Mouse (Mus musculus) thymus, adult 2 months (tissue): ENCODE measurements around the gene Slc25a21.

Experiments
- CTCF ChIP-seq: fragments of 200-500 bp; IDR thresholded peaks from 2 replicates; pipeline ENCODE4 v1.5.1; 2012; ENCODE audit warnings: mild to moderate bottlenecking, control low read depth, low read length, moderate library complexity, borderline replicate concordance; ENCODE audit not compliant: control insufficient read depth, poor library complexity, insufficient read depth; ENCODE audit errors: extremely low read depth
- POLR2A ChIP-seq: fragments of 200-500 bp; IDR thresholded peaks from 2 replicates; pipeline ENCODE4 v1.6.1; 2012; ENCODE audit warnings: mild to moderate bottlenecking, low read length, control low read depth, moderate library complexity; ENCODE audit not compliant: control insufficient read depth, poor library complexity, insufficient read depth; ENCODE audit errors: extremely low read depth

DNA sequence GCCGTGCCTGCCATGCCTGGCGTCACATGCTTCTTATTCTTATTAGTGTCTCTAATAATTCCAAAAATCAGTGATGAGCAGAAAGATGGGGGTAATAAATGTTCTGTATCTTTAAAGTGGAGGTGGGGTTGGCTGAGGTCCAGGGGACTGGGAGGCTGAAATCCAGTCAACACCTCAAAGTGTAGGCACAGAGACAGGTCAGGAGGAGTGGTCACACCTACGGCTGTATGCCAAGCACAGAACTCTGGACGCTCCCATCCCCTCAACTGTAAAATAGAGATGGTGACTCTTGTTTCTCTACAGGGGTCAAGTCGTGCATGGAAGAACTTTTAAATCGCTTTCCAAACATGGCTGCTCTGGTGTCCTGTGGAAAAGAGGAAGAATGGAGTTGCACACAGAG is 429.8 kb downstream of the Slc25a21 start:
- TF ChIP-seq POLR2A, result no peak
- TF ChIP-seq CTCF, result no peak
